ENCODE assay signal across 23 mouse cellular contexts in the genomic region with DNA sequence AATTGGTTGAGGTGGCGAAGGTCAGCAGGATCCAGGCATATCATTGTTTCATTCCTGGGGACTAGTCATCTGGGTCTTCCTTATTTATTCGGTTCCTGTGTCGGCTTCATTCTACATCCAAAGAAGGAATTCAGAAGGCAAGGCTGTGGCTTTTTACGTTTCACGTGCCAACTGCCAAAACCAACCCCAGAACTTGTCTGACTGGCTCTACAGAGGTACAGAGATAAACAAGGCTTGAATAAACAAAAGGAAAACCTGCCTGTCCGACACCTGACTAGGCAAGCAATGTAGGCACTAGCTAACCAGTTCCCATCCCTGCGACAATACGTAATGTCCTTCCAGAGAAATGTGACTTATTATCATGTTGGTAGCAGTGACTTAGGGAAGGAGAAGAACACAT. TPM values are rescaled to one million over a fixed set of nuclear protein-coding genes. Genes with fewer than 3 reads are reported as not detected.
DNase-seq lines count a peak whose midpoint lies in the region; ATAC-seq lines count a peak whose summit lies in the region.
"Had no signal": no experiment of that assay in that cellular context is flagged by ENCODE, and none has a peak within 500 bp of the region (broad histone marks: within the 10 kb centered on the region; RNA-seq: fewer than 3 reads in every experiment).

No protein-coding gene starts in this region.

- 87% methylated on average over 8 of the region's 8 CpGs for WGBS in kidney, embryonic 14.5 days

- no peaks in the 10 kb centered on the region for H3K36me3 ChIP-seq in kidney, embryonic 14.5 days (ENCODE audit: control insufficient read depth, insufficient read depth, low read length)
- H3K36me3 ChIP-seq: embryonic facial prominence, embryonic 15.5 days; G1E; limb, embryonic 15.5 days; liver, embryonic 15.5 days; midbrain, embryonic 13.5 days; neural tube, embryonic 12.5 days had no signal

- H3K4me1 ChIP-seq in kidney, embryonic 14.5 days (ENCODE audit: control insufficient read depth, insufficient read depth, low read length), result no peaks in the 10 kb centered on the region
- H3K4me1 ChIP-seq: embryonic facial prominence, embryonic 15.5 days; limb, embryonic 15.5 days; liver, embryonic 15.5 days; midbrain, embryonic 13.5 days; neural tube, embryonic 12.5 days had no signal

- no peaks in the 10 kb centered on the region for H3K27me3 ChIP-seq in kidney, embryonic 14.5 days (ENCODE audit: control insufficient read depth, insufficient read depth, low read length)
- H3K27me3 ChIP-seq: embryonic facial prominence, embryonic 15.5 days; limb, embryonic 15.5 days; liver, embryonic 15.5 days; midbrain, embryonic 13.5 days; neural tube, embryonic 12.5 days had no signal

- no peak overlapping the region for H3K4me2 ChIP-seq in kidney, embryonic 14.5 days (replicated peaks; ENCODE audit: low read depth, low read length)
- H3K4me2 ChIP-seq: embryonic facial prominence, embryonic 15.5 days; heart, embryonic 11.5 days; limb, embryonic 15.5 days; liver, embryonic 15.5 days; midbrain, embryonic 13.5 days; neural tube, embryonic 12.5 days had no signal

- H3K4me3 ChIP-seq in kidney, embryonic 14.5 days (ENCODE audit: low read length), result no peak overlapping the region
- H3K4me3 ChIP-seq: embryonic facial prominence, embryonic 15.5 days; limb, embryonic 15.5 days; liver, embryonic 15.5 days; midbrain, embryonic 13.5 days; neural tube, embryonic 12.5 days had no signal

- H3K9ac ChIP-seq in kidney, embryonic 14.5 days (ENCODE audit: low read depth, low read length), result no peak overlapping the region
- H3K9ac ChIP-seq: embryonic facial prominence, embryonic 15.5 days; limb, embryonic 15.5 days; liver, embryonic 15.5 days; midbrain, embryonic 13.5 days; neural tube, embryonic 12.5 days had no signal

- ATAC-seq in kidney, embryonic 14.5 days (ENCODE audit: low FRiP score, low TSS enrichment), result no peak
- no peak for ATAC-seq in inflammation-experienced regulatory T-cells, adult 6 months
- ATAC-seq: activated CD4-positive, CD25-positive, alpha-beta regulatory T cell, adult 4 months; midbrain, embryonic 13.5 days had no signal

- H3K27ac ChIP-seq in kidney, embryonic 14.5 days (ENCODE audit: low read depth, low read length), result no peak overlapping the region
- H3K27ac ChIP-seq: embryonic facial prominence, embryonic 15.5 days; limb, embryonic 15.5 days; liver, embryonic 15.5 days; midbrain, embryonic 13.5 days; neural tube, embryonic 12.5 days had no signal

- no peaks in the 10 kb centered on the region for H3K9me3 ChIP-seq in kidney, embryonic 14.5 days (ENCODE audit: control insufficient read depth, low read length)
- H3K9me3 ChIP-seq: embryonic facial prominence, embryonic 15.5 days; limb, embryonic 15.5 days; liver, embryonic 15.5 days; midbrain, embryonic 13.5 days; neural tube, embryonic 12.5 days had no signal

- peak; percentile 7 for DNase-seq in kidney, adult 11 months
- DNase-seq in urinary bladder, postnatal 25 days (ENCODE audit: low spot score), result peak; percentile 22
- no peak for DNase-seq in urinary bladder, adult 2 months (ENCODE audit: low spot score)
- DNase-seq in lung, postnatal 10 days, result peak; percentile 1
- DNase-seq in thymus, postnatal 25 days, result no peak
- DNase-seq in thymus, postnatal 0 days (ENCODE audit: low spot score), result no peak
- DNase-seq: adrenal gland, postnatal 25 days; cerebellum, adult 11 months; cerebellum, postnatal 10 days; heart, postnatal 10 days; kidney, adult 18-20 months; right cerebral cortex, postnatal 4 days had no signal

RNA-seq across cellular contexts. Expression of gene Krt39, which starts 7.0 kb away (rescaled TPM):
- 0.43 and 0.69 TPM in 2 replicates for polyA plus RNA-seq in kidney, embryonic 14.5 days (2014; fragmentation: Nextera tagmentation; extraction: Ambion mirVana)
- not detected in 2 replicates for polyA plus RNA-seq in urinary bladder, adult 2 months (2012; rRNA removed)
- polyA plus RNA-seq in inflammation-experienced regulatory T-cells, adult 6 months (2017; shearing (Covaris generic)), result not detected
- not detected in 2 replicates for polyA plus RNA-seq in thymus, postnatal 0 days (2015; fragmentation: Nextera tagmentation; extraction: Ambion mirVana)
- polyA plus RNA-seq: activated CD4-positive, CD25-positive, alpha-beta regulatory T cell, adult 4 months; G1E; heart, embryonic 11.5 days; hindbrain, embryonic 11.5 days; liver, embryonic 15.5 days; midbrain, embryonic 13.5 days; neural tube, embryonic 12.5 days had no signal

RNA-seq across cellular contexts. Expression of gene Krt23, which starts 21.2 kb away (rescaled TPM):
- polyA plus RNA-seq in kidney, embryonic 14.5 days (2014; fragmentation: Nextera tagmentation; extraction: Ambion mirVana), result 24.7 and 33.3 TPM in 2 replicates
- 3.4 and 4.2 TPM in 2 replicates for polyA plus RNA-seq in urinary bladder, adult 2 months (2012; rRNA removed)
- not detected for polyA plus RNA-seq in inflammation-experienced regulatory T-cells, adult 6 months (2017; shearing (Covaris generic))
- polyA plus RNA-seq in thymus, postnatal 0 days (2015; fragmentation: Nextera tagmentation; extraction: Ambion mirVana), result 1.8 and 2.4 TPM in 2 replicates
- polyA plus RNA-seq: activated CD4-positive, CD25-positive, alpha-beta regulatory T cell, adult 4 months; G1E; hindbrain, embryonic 11.5 days; midbrain, embryonic 13.5 days; neural tube, embryonic 12.5 days had no signal

RNA-seq across cellular contexts. Expression of gene Krt40, which starts 28.9 kb away (rescaled TPM):
- polyA plus RNA-seq in kidney, embryonic 14.5 days (2014; fragmentation: Nextera tagmentation; extraction: Ambion mirVana), result not detected in 2 replicates
- polyA plus RNA-seq in urinary bladder, adult 2 months (2012; rRNA removed), result not detected in 2 replicates
- not detected for polyA plus RNA-seq in inflammation-experienced regulatory T-cells, adult 6 months (2017; shearing (Covaris generic))
- not detected in 2 replicates for polyA plus RNA-seq in thymus, postnatal 0 days (2015; fragmentation: Nextera tagmentation; extraction: Ambion mirVana)
- polyA plus RNA-seq: activated CD4-positive, CD25-positive, alpha-beta regulatory T cell, adult 4 months; G1E; heart, embryonic 11.5 days; hindbrain, embryonic 11.5 days; limb, embryonic 15.5 days; liver, embryonic 15.5 days; midbrain, embryonic 13.5 days; neural tube, embryonic 12.5 days had no signal

RNA-seq across cellular contexts. Expression of gene Krtap3-3, which starts 36.6 kb away (rescaled TPM):
- not detected in 2 replicates for polyA plus RNA-seq in kidney, embryonic 14.5 days (2014; fragmentation: Nextera tagmentation; extraction: Ambion mirVana)
- polyA plus RNA-seq in urinary bladder, adult 2 months (2012; rRNA removed), result not detected in 2 replicates
- polyA plus RNA-seq in inflammation-experienced regulatory T-cells, adult 6 months (2017; shearing (Covaris generic)), result not detected
- polyA plus RNA-seq in thymus, postnatal 0 days (2015; fragmentation: Nextera tagmentation; extraction: Ambion mirVana), result 0.33 TPM in 1 of 2 replicates, not detected in the other
- polyA plus RNA-seq: activated CD4-positive, CD25-positive, alpha-beta regulatory T cell, adult 4 months; G1E; heart, embryonic 11.5 days; hindbrain, embryonic 11.5 days; liver, embryonic 15.5 days; midbrain, embryonic 13.5 days; neural tube, embryonic 12.5 days had no signal

RNA-seq across cellular contexts. Expression of gene Krtap3-2, which starts 42.6 kb away (rescaled TPM):
- not detected in 2 replicates for polyA plus RNA-seq in kidney, embryonic 14.5 days (2014; fragmentation: Nextera tagmentation; extraction: Ambion mirVana)
- not detected in 2 replicates for polyA plus RNA-seq in urinary bladder, adult 2 months (2012; rRNA removed)
- polyA plus RNA-seq in inflammation-experienced regulatory T-cells, adult 6 months (2017; shearing (Covaris generic)), result not detected
- not detected in 2 replicates for polyA plus RNA-seq in thymus, postnatal 0 days (2015; fragmentation: Nextera tagmentation; extraction: Ambion mirVana)
- polyA plus RNA-seq: activated CD4-positive, CD25-positive, alpha-beta regulatory T cell, adult 4 months; G1E; heart, embryonic 11.5 days; hindbrain, embryonic 11.5 days; limb, embryonic 15.5 days; liver, embryonic 15.5 days; midbrain, embryonic 13.5 days; neural tube, embryonic 12.5 days had no signal

Comparison
In these comparisons a context has a peak if more than half of its experiments do, and no peak if none do; other contexts are left out.
1. DNase-seq: peak in kidney, adult 11 months (single experiment), urinary bladder, postnatal 25 days (single experiment) and lung, postnatal 10 days (single experiment); none in urinary bladder, adult 2 months (single experiment), thymus, postnatal 25 days (single experiment) and thymus, postnatal 0 days (single experiment).